Mouse (Mus musculus) c-Kit-negative CD71-positive TER-119-positive erythroid progenitor cells, embryonic 14.5 days (primary cell): ENCODE data around the gene Aldh16a1.
"Not testable (repeated sequence)": the region's sequence is repeated elsewhere in the genome, so short reads cannot be mapped to it uniquely, and the experiment has no call there.

Source experiments
- DNase-seq: peaks from one replicate; pipeline ENCODE4 v3.0.0-alpha.2; 2013; ENCODE audit warnings: low read depth, low spot score

Aldh16a1 gene

GRCm38 (mm10) chr7:45157459-45157858 is 3.1 kb upstream of the Aldh16a1 start:
- DNase-seq: no peak

GRCm38 (mm10) chr7:45156206-45156605 is 1.8 kb upstream of the Aldh16a1 start:
- no peak for DNase-seq

- DNase-seq: no peak
Measured at GRCm38 (mm10) chr7:45155590-45155989, 1.2 kb upstream of the Aldh16a1 start.

- DNase-seq: no peak
Measured at GRCm38 (mm10) chr7:45154993-45155514, 670 bp upstream of the Aldh16a1 start.

GRCm38 (mm10) chr7:45153586-45153985 is 798 bp downstream of the Aldh16a1 start:
- no peak for DNase-seq

GRCm38 (mm10) chr7:45153052-45153451 is 1.3 kb downstream of the Aldh16a1 start:
- not testable (repeated sequence) for DNase-seq

GRCm38 (mm10) chr7:45151303-45151702 is 3.1 kb downstream of the Aldh16a1 start:
- no peak for DNase-seq

- DNase-seq: no peak
Measured at GRCm38 (mm10) chr7:45150321-45150720, 4.1 kb downstream of the Aldh16a1 start.

- no peak for DNase-seq
Measured at GRCm38 (mm10) chr7:45149545-45149944, 4.8 kb downstream of the Aldh16a1 start.

- no peak for DNase-seq
Measured at GRCm38 (mm10) chr7:45148534-45149098, 5.8 kb downstream of the Aldh16a1 start.

- DNase-seq: no peak
Measured at GRCm38 (mm10) chr7:45147899-45148298, 6.5 kb downstream of the Aldh16a1 start.

- no peak for DNase-seq
Measured at GRCm38 (mm10) chr7:45147267-45147666, 7.1 kb downstream of the Aldh16a1 start.

- no peak for DNase-seq
Measured at GRCm38 (mm10) chr7:45145460-45145859, 8.9 kb downstream of the Aldh16a1 start.

GRCm38 (mm10) chr7:45144368-45145174 is 9.8 kb downstream of the Aldh16a1 start:
- DNase-seq: no peak

GRCm38 (mm10) chr7:45141914-45142313 is 12.5 kb downstream of the Aldh16a1 start:
- no peak for DNase-seq

- DNase-seq: no peak
Measured at GRCm38 (mm10) chr7:45141319-45141718, 13.1 kb downstream of the Aldh16a1 start.

- no peak for DNase-seq
Measured at GRCm38 (mm10) chr7:45139904-45140723, 14.3 kb downstream of the Aldh16a1 start.

- no peak for DNase-seq
Measured at GRCm38 (mm10) chr7:45138403-45138802, 16.0 kb downstream of the Aldh16a1 start.

- DNase-seq: no peak
Measured at GRCm38 (mm10) chr7:45137171-45138006, 17.0 kb downstream of the Aldh16a1 start.

GRCm38 (mm10) chr7:45135993-45136567 is 18.3 kb downstream of the Aldh16a1 start, which contains the start of the genes Gm45713 and Flt3l:
TSS of gene Gm45713 (minus strand) at chr7:45136231.
TSS of gene Flt3l (minus strand) at chr7:45136432.
- DNase-seq: peak; percentile 82

GRCm38 (mm10) chr7:45135370-45135769 is 19.0 kb downstream of the Aldh16a1 start:
- no peak for DNase-seq
